Mouse (Mus musculus) liver, embryonic 12.5 days (tissue): ENCODE results near the gene Fam208b. TPM values are rescaled to one million over a fixed set of nuclear protein-coding genes. Genes with fewer than 3 reads are reported as not detected.
A peak's percentile ranks its signal among the peaks of the same experiment; 100 is the strongest.

Experiments
- ATAC-seq: fragments of 200-750 bp; cut with Nextera tagmentation; 2 replicates; pipeline ENCODE4 v1.8.0; 2017; ENCODE audit warnings: moderate number of reproducible peaks, mild to moderate bottlenecking, moderate library complexity
- H3K27ac ChIP-seq: fragments of 300-500 bp; sonication (generic); 2 replicates; pipeline ENCODE4 v1.5.1; 2016; ENCODE audit warnings: mild to moderate bottlenecking
- H3K27me3 ChIP-seq: fragments of 300-500 bp; sonication (generic); replicated peaks from 2 replicates; pipeline ENCODE4 v1.6.1; 2016; ENCODE audit warnings: mild to moderate bottlenecking, moderate library complexity
- H3K36me3 ChIP-seq: fragments of 300-500 bp; sonication (generic); 2 replicates; pipeline ENCODE4 v1.6.1; 2016; ENCODE audit warnings: mild to moderate bottlenecking, moderate library complexity
- H3K4me1 ChIP-seq: fragments of 300-500 bp; sonication (generic); 2 replicates; pipeline ENCODE4 v1.6.1; 2016
- H3K4me2 ChIP-seq: fragments of 300-500 bp; sonication (generic); 2 replicates; pipeline ENCODE4 v1.6.1; 2016; ENCODE audit warnings: mild to moderate bottlenecking, moderate library complexity
- H3K4me3 ChIP-seq: fragments of 300-500 bp; sonication (generic); 2 replicates; pipeline ENCODE4 v1.5.1; 2016; ENCODE audit warnings: mild to moderate bottlenecking, moderate library complexity
- H3K9ac ChIP-seq: fragments of 300-500 bp; sonication (generic); 2 replicates; pipeline ENCODE4 v1.6.1; 2016; ENCODE audit warnings: mild to moderate bottlenecking, moderate library complexity
- H3K9me3 ChIP-seq: fragments of 300-500 bp; sonication (generic); replicated peaks from 2 replicates; pipeline ENCODE4 v1.6.1; 2016; ENCODE audit warnings: mild to moderate bottlenecking, moderate library complexity
- WGBS: fragments of 180-500 bp; shearing (Covaris S2); methylation state at CpG from one replicate; pipeline ENCODE4 v1.1.7; 2016; ENCODE audit not compliant: insufficient replicate concordance; 5-methylcytosine and 5-hydroxymethylcytosine counted together
- polyA plus RNA-seq: library from polyadenylated mRNA; unstranded; fragments of >200 nt; fragmentation: Nextera tagmentation; extraction: Ambion mirVana; gene quantifications from 2 replicates; pipeline ENCODE4 v1.2.1, GENCODE M21; 2016

Fam208b gene
- polyA plus RNA-seq, 1 experiment from 2014 or later = 7.8 TPM

GRCm38 (mm10) chr13:3633895-3634811, 23.2 kb upstream of the Fam208b start, which contains the start of gene Asb13:
Gene Asb13 (plus strand): TSS chr13:3634032.
- Histone ChIP-seq H3K27ac (no peak within 1 kb of the TSS), H3K4me2 (peak within 1 kb of the TSS; percentile 82), H3K4me1 (peaks cover 18% of the 10 kb centered on the region; the same call in 1 of the 2 replicates), H3K36me3 (no peaks in the 10 kb centered on the region), H3K4me3 (peak within 1 kb of the TSS; percentile 64), H3K9ac (peak within 1 kb of the TSS; percentile 67), H3K27me3 (peaks cover 16% of the 10 kb centered on the region), H3K9me3 (no peaks in the 10 kb centered on the region)
- ATAC-seq = peak; percentile 90
- 2% methylated on average over 47 of the region's 47 CpGs for WGBS

GRCm38 (mm10) chr13:3633131-3633530, 22.2 kb upstream of the Fam208b start:
- H3K4me1 ChIP-seq = peaks cover 18% of the 10 kb centered on the region; the same call in 1 of the 2 replicates
- H3K9ac ChIP-seq = no peak overlapping the region
- H3K27me3 ChIP-seq = peaks cover 16% of the 10 kb centered on the region
- H3K4me2 ChIP-seq = peak overlapping the region; percentile 82; the same call in 1 of the 2 replicates
- H3K36me3 ChIP-seq = no peaks in the 10 kb centered on the region
- no peak for ATAC-seq
- H3K27ac ChIP-seq = no peak overlapping the region
- WGBS = 26% methylated on average over 6 of the region's 6 CpGs
- no peaks in the 10 kb centered on the region for H3K9me3 ChIP-seq
- no peak overlapping the region for H3K4me3 ChIP-seq

- ATAC-seq = no peak
- peaks cover 15% of the 10 kb centered on the region; the same call in 1 of the 2 replicates for H3K4me1 ChIP-seq
- no peak overlapping the region for H3K27ac ChIP-seq
- no peaks in the 10 kb centered on the region for H3K36me3 ChIP-seq
- no peaks in the 10 kb centered on the region for H3K9me3 ChIP-seq
- WGBS = 71% methylated on average over 9 of the region's 9 CpGs
- H3K27me3 ChIP-seq = peaks cover 16% of the 10 kb centered on the region
- H3K9ac ChIP-seq = no peak overlapping the region
- no peak overlapping the region for H3K4me2 ChIP-seq
- H3K4me3 ChIP-seq = no peak overlapping the region
These were observed 21.6 kb upstream of the Fam208b start for GRCm38 (mm10) chr13:3632551-3632950.

- Histone ChIP-seq H3K27me3 (peaks cover 11% of the 10 kb centered on the region), H3K27ac (no peak overlapping the region), H3K9ac (no peak overlapping the region), H3K4me3 (no peak overlapping the region), H3K36me3 (no peaks in the 10 kb centered on the region), H3K4me2 (no peak overlapping the region), H3K4me1 (0 out of 2 replicates have a peak, but pooled peaks cover under 1% of the 10 kb centered on the region), H3K9me3 (no peaks in the 10 kb centered on the region)
- WGBS = 21% methylated on average over 3 of the region's 3 CpGs
- no peak for ATAC-seq
These were observed 17.2 kb upstream of the Fam208b start for GRCm38 (mm10) chr13:3628102-3628501.

GRCm38 (mm10) chr13:3627139-3627538, 16.2 kb upstream of the Fam208b start:
- no peak for ATAC-seq
- Histone ChIP-seq H3K4me3 (no peak overlapping the region), H3K36me3 (no peaks in the 10 kb centered on the region), H3K9me3 (no peaks in the 10 kb centered on the region), H3K4me1 (no peaks in the 10 kb centered on the region), H3K4me2 (no peak overlapping the region), H3K27me3 (peaks cover 7% of the 10 kb centered on the region), H3K9ac (no peak overlapping the region), H3K27ac (no peak overlapping the region)
- WGBS = 46% methylated on average over 3 of the region's 3 CpGs

GRCm38 (mm10) chr13:3610118-3610794, 652 bp downstream of the Fam208b start:
- peak overlapping the region; percentile 93 for H3K27ac ChIP-seq

GRCm38 (mm10) chr13:3609780-3610117, 1.2 kb downstream of the Fam208b start:
- no peak for ATAC-seq
- 14% methylated on average over 8 of the region's 8 CpGs for WGBS
- Histone ChIP-seq H3K36me3 (peaks cover 2% of the 10 kb centered on the region; the same call in 1 of the 2 replicates), H3K4me1 (peaks cover 4% of the 10 kb centered on the region; the same call in 1 of the 2 replicates), H3K27ac (peak overlapping the region; percentile 93; the same call in 1 of the 2 replicates), H3K9me3 (0 out of 2 replicates have a peak, but pooled peaks cover 4% of the 10 kb centered on the region), H3K9ac (peak overlapping the region; percentile 90), H3K4me3 (peak overlapping the region; percentile 94), H3K27me3 (no peaks in the 10 kb centered on the region), H3K4me2 (peak overlapping the region; percentile 92)

More at GRCm38 (mm10) chr13:3610118-3610794, 652 bp downstream of the Fam208b start:
- Histone ChIP-seq H3K27me3 (no peaks in the 10 kb centered on the region), H3K36me3 (peaks cover 2% of the 10 kb centered on the region; the same call in 1 of the 2 replicates), H3K4me1 (peaks cover 4% of the 10 kb centered on the region; the same call in 1 of the 2 replicates), H3K4me3 (peak overlapping the region; percentile 94), H3K4me2 (peak overlapping the region; percentile 92), H3K9ac (peak overlapping the region; percentile 90), H3K9me3 (0 out of 2 replicates have a peak, but pooled peaks cover 4% of the 10 kb centered on the region)
- under 1% methylated on average over 46 of the region's 50 CpGs for WGBS
- peak; percentile 16; the same call in 1 of the 2 replicates for ATAC-seq

- WGBS = 68% methylated on average over 6 of the region's 6 CpGs
These were observed 14.7 kb downstream of the Fam208b start for GRCm38 (mm10) chr13:3596232-3596631.

GRCm38 (mm10) chr13:3594311-3594710, 16.6 kb downstream of the Fam208b start:
- WGBS = 94% methylated on average over 1 of the region's 1 CpGs
- Histone ChIP-seq H3K4me1 (no peaks in the 10 kb centered on the region), H3K9me3 (no peaks in the 10 kb centered on the region), H3K27ac (no peak overlapping the region), H3K4me2 (no peak overlapping the region), H3K36me3 (peaks cover 71% of the 10 kb centered on the region), H3K27me3 (no peaks in the 10 kb centered on the region), H3K9ac (no peak overlapping the region), H3K4me3 (no peak overlapping the region)
- ATAC-seq = no peak

More at GRCm38 (mm10) chr13:3596232-3596631, 14.7 kb downstream of the Fam208b start:
- H3K27ac ChIP-seq = no peak overlapping the region
- H3K4me1 ChIP-seq = no peaks in the 10 kb centered on the region
- no peaks in the 10 kb centered on the region for H3K9me3 ChIP-seq
- H3K36me3 ChIP-seq = peaks cover 67% of the 10 kb centered on the region
- H3K9ac ChIP-seq = no peak overlapping the region
- H3K4me2 ChIP-seq = no peak overlapping the region
- H3K4me3 ChIP-seq = no peak overlapping the region
- ATAC-seq = no peak
- H3K27me3 ChIP-seq = no peaks in the 10 kb centered on the region

GRCm38 (mm10) chr13:3590789-3591188, 20.1 kb downstream of the Fam208b start:
- Histone ChIP-seq H3K9ac (no peak overlapping the region), H3K9me3 (no peaks in the 10 kb centered on the region), H3K27me3 (no peaks in the 10 kb centered on the region), H3K27ac (no peak overlapping the region), H3K4me2 (no peak overlapping the region), H3K36me3 (peaks cover 66% of the 10 kb centered on the region), H3K4me1 (no peaks in the 10 kb centered on the region), H3K4me3 (no peak overlapping the region)
- ATAC-seq = no peak
- 80% methylated on average over 3 of the region's 3 CpGs for WGBS

GRCm38 (mm10) chr13:3563953-3564352, 47.0 kb downstream of the Fam208b start:
- 57% methylated on average over 2 of the region's 2 CpGs for WGBS
- Histone ChIP-seq H3K9me3 (no peaks in the 10 kb centered on the region), H3K4me2 (no peak overlapping the region), H3K36me3 (peaks cover 84% of the 10 kb centered on the region), H3K4me3 (no peak overlapping the region), H3K27ac (no peak overlapping the region), H3K27me3 (no peaks in the 10 kb centered on the region), H3K4me1 (no peaks in the 10 kb centered on the region), H3K9ac (no peak overlapping the region)
- no peak for ATAC-seq

- H3K9ac ChIP-seq = no peak overlapping the region
- peaks cover 84% of the 10 kb centered on the region for H3K36me3 ChIP-seq
- no peaks in the 10 kb centered on the region for H3K4me1 ChIP-seq
- 64% methylated on average over 1 of the region's 1 CpGs for WGBS
- no peak overlapping the region for H3K4me3 ChIP-seq
- ATAC-seq = no peak
- H3K27me3 ChIP-seq = no peaks in the 10 kb centered on the region
- no peak overlapping the region for H3K27ac ChIP-seq
- H3K4me2 ChIP-seq = no peak overlapping the region
- no peaks in the 10 kb centered on the region for H3K9me3 ChIP-seq
These were observed 47.8 kb downstream of the Fam208b start for GRCm38 (mm10) chr13:3563130-3563529.
